Mouse (Mus musculus): ENCODE results near the gene Mrgbp.
A peak's percentile ranks its signal among the peaks of the same experiment; 100 is the strongest.

The Mrgbp gene

DNA sequence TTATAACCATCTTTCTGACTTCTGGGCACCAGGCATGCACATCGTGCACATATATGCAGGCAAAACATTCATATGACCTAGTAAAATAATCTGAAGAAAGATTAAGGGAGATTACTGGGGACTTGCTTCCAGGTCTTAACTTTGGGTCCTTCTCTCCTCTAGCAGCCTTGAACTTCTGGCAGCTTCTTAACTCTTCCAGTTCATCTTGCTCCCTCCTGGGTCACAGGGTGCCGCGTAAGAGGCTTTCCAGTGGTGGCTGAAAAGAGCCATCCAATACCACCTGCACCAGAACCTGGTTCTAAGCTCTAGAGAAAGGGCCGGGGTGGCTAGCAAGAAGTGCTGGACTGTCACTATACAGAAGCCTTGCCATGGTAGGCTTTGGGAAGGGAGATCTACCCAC, 16.4 kb downstream of the Mrgbp start, which contains the start of gene Col9a3:
Gene Col9a3 (plus strand): TSS at position 301 of the 400 bp plus-strand sequence.
- no peak for DNase-seq

- DNase-seq, result no peak
Observed at GRCm38 (mm10) chr2:180598157-180598705, 17.1 kb downstream of the Mrgbp start.

- peak; percentile 37 for DNase-seq
Observed at GRCm38 (mm10) chr2:180600569-180601021, 19.5 kb downstream of the Mrgbp start.

DNA sequence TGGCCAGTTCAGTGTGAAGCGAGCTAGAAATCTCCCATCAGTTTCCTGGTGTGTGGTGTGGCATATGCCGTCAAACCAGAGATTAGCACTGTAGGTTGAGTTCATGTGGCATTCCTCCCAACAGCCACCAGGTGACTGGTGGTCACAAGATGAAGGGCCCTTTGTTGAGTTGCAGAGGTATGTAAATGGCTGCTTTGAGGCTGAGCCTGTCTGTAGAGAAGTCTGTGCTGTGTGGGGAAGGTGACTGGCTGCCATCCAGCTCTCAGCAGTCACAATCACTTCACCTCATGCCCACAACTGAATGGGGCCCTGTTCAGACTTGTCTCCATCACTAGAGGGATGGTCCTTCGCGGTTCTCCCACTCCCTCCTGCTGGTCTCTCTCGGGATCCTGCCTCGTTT, 23.7 kb downstream of the Mrgbp start:
- no peak for DNase-seq

DNA sequence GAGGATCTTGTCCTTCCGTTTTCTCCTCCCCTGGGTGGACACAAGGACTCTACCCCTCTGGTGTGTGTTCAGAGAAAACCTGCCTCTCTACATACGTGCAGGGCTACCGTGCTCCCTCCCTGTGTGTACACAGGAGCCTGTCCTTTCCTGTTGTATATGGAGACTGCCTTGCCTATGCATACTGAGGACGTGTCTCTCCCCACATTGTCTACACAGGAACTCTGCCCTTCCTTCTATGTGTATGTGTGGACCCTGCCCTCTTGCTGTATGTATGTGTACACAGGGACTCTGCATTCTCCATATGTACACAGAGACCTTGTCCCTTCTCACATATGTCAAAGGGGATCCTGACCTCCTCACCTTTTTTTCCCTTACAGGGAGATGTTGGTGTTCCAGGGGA, 29.2 kb downstream of the Mrgbp start:
- DNase-seq, result no peak

DNA sequence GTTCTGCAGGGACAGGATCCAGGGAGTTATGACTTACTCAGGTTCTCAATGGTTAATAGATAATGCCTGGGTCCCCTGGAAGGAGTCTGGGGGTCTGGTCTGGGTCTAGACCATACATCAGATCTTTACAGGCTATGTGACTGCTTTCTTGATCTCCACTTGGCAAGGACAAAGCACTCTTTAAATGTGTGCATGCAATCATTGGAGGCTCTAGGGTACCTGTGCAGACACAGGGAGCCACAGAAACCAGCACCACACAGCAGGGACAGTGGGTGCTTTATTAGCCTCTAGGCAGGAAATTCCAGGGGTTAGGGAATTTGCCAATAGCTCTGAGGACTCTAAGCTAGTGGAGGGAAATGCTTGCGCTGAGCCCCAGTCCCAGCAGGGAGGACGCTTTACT, 30.8 kb downstream of the Mrgbp start:
- no peak for DNase-seq
